Mouse (Mus musculus) neural tube, embryonic 14.5 days (tissue): Measurements from ENCODE around the gene Pdzd2. TPM values are rescaled to one million over a fixed set of nuclear protein-coding genes. Genes with fewer than 3 reads are reported as not detected.

Experiments
- ATAC-seq: fragments of 200-750 bp; cut with Nextera tagmentation; 2 replicates; pipeline ENCODE4 v1.8.0; 2017; ENCODE audit warnings: low read depth, mild to moderate bottlenecking, moderate TSS enrichment, moderate library complexity
- H3K27ac ChIP-seq: fragments of 300-500 bp; sonication (generic); 2 replicates; pipeline ENCODE4 v1.5.1; 2014; ENCODE audit warnings: low read depth, mild to moderate bottlenecking, control low read depth, low read length, moderate library complexity, mixed read lengths
- H3K27me3 ChIP-seq: fragments of 300-500 bp; sonication (generic); 2 replicates; pipeline ENCODE4 v1.6.1; 2014; ENCODE audit warnings: low read length; ENCODE audit not compliant: control insufficient read depth, insufficient read depth
- H3K36me3 ChIP-seq: fragments of 300-500 bp; sonication (generic); 2 replicates; pipeline ENCODE4 v1.6.1; 2014; ENCODE audit warnings: low read length, mixed read lengths; ENCODE audit not compliant: control insufficient read depth, insufficient read depth
- H3K4me1 ChIP-seq: fragments of 300-500 bp; sonication (generic); 2 replicates; pipeline ENCODE4 v1.6.1; 2014; ENCODE audit warnings: low read length; ENCODE audit not compliant: control insufficient read depth, insufficient read depth
- H3K4me2 ChIP-seq: fragments of 300-500 bp; sonication (generic); 2 replicates; pipeline ENCODE4 v1.6.1; 2014; ENCODE audit warnings: mild to moderate bottlenecking, low read depth, low read length, control low read depth
- H3K4me3 ChIP-seq: fragments of 300-500 bp; sonication (generic); 2 replicates; pipeline ENCODE4 v1.5.1; 2014; ENCODE audit warnings: low read depth, low read length, control low read depth, mixed read lengths
- H3K9ac ChIP-seq: fragments of 300-500 bp; sonication (generic); replicated peaks from 2 replicates; pipeline ENCODE4 v1.6.1; 2014; ENCODE audit warnings: low read depth, mild to moderate bottlenecking, control low read depth, low read length, mixed read lengths
- H3K9me3 ChIP-seq: fragments of 300-500 bp; sonication (generic); 2 replicates; pipeline ENCODE4 v1.6.1; 2016; ENCODE audit warnings: low read length; ENCODE audit not compliant: control insufficient read depth
- WGBS: fragments of 180-500 bp; shearing (Covaris S2); extraction: QIAGEN DNeasy Blood & Tissue Kit; methylation state at CpG from one replicate; pipeline ENCODE4 v1.1.7; 2014; 5-methylcytosine and 5-hydroxymethylcytosine counted together
- polyA plus RNA-seq: library from polyadenylated mRNA; unstranded; fragments of >200 nt; fragmentation: Nextera tagmentation; extraction: Ambion mirVana; gene quantifications from 2 replicates; pipeline ENCODE4 v1.2.1, GENCODE M21; 2014

The Pdzd2 gene
- polyA plus RNA-seq, 1 experiment from 2014 or later: 16.6 TPM

DNA sequence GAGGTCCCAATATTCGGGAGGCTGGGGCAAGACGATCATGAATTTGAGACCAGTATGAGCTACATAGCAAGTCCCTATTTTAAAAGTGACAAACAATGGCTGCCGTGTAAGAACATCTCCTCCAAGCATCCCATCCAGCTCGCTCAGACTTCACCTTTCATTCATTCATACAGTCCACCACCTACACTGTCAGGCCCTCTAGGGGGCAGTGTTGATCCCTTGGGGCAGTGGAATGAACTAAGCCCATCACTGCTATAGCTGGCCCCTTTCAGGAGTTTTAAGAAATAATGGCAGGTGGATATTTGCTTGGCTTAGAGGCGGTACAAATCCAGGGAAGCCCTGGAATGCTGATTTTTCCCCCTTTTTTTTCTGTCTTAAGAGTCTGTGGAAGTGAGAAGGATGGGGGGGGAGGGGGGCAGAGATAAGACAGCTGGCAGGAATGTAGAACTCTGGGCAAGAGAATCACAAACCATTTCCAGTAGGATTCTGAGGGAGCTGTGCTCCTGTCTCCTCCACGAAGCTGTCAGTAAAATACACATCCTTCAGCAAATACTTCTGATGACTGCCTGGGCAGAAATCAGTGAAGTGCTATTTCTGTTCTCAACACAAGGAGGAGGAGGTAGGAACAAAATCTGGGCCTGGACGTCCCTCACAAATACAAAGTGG lies 49.9 kb downstream of the Pdzd2 start:
- WGBS: 88% methylated on average over 7 of the region's 7 CpGs
- H3K4me1 ChIP-seq: no peaks in the 10 kb centered on the region
- H3K36me3 ChIP-seq: no peaks in the 10 kb centered on the region
- no peak overlapping the region for H3K27ac ChIP-seq
- H3K27me3 ChIP-seq: no peaks in the 10 kb centered on the region
- ATAC-seq: no peak
- no peak overlapping the region for H3K4me3 ChIP-seq
- H3K9ac ChIP-seq: no peak overlapping the region
- H3K4me2 ChIP-seq: no peak overlapping the region
- no peaks in the 10 kb centered on the region for H3K9me3 ChIP-seq

DNA sequence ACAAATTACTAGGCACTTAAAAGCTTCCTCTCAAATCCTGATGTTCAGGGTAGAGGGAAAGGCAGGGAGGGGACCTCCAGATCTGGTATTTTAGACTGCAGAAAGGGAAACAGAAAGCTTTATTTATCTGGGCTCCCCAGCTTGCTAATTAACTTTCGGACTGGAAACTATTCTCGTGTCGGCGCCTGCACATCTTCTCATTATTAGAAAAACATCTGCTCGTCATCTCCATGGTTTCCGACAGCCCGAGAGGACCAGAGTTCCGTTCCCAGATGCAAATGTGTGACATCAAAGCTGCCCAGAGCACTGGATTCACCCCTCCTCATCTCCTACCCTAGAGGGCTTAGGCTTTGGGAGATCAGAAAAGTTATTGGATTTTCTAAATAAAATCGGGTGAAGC lies 57.2 kb downstream of the Pdzd2 start:
- Histone ChIP-seq H3K9me3 (no peaks in the 10 kb centered on the region), H3K27ac (no peak overlapping the region)
- 56% methylated on average over 9 of the region's 9 CpGs for WGBS

DNA sequence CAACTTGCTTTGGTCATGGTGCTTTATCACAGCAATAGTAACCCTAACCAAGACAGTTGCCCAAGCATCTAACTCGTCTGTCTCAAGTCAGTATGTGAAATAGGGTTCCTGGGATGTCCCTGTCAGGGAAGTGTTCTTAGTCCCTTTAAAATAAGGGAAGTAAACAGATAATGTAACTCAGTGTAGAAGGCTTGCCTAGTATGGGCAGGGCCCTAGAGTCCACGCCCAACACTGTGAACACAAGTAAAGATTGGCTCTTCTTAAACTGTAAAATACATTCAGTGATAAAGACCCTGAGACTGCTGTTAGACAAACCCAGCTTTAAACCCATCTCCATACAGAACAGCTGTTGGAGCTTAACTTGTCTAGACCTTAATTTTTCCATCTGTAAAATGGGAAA lies 57.8 kb downstream of the Pdzd2 start:
- WGBS: 94% methylated on average over 2 of the region's 2 CpGs
- Histone ChIP-seq H3K4me2 (no peak overlapping the region), H3K9me3 (no peaks in the 10 kb centered on the region), H3K27ac (no peak overlapping the region), H3K4me1 (no peaks in the 10 kb centered on the region), H3K36me3 (no peaks in the 10 kb centered on the region), H3K9ac (no peak overlapping the region), H3K27me3 (no peaks in the 10 kb centered on the region), H3K4me3 (no peak overlapping the region)
- no peak for ATAC-seq

More for the DNA sequence above, 57.2 kb downstream of the Pdzd2 start:
- ATAC-seq: no peak
- no peaks in the 10 kb centered on the region for H3K36me3 ChIP-seq
- no peak overlapping the region for H3K4me3 ChIP-seq
- H3K4me2 ChIP-seq: no peak overlapping the region
- H3K27me3 ChIP-seq: no peaks in the 10 kb centered on the region
- no peak overlapping the region for H3K9ac ChIP-seq
- H3K4me1 ChIP-seq: no peaks in the 10 kb centered on the region

DNA sequence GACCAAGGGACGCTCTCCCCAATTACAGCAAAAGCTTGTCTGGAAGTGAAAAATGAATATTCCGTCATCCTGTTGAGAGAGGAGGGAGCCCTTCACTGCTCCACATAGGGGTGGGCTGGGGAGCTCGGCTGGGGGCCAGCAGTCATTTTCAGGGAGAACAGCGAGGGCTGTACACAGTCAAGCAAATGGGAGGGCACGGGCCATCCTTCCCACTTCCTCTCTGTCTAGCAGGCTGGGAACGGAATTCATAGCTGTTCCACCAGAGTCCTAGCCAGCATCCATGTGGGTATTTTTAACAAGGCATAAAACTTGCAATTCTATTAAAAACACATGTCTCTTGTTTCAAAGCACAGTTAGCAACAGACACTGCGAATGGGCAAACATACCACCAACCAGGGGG lies 59.0 kb downstream of the Pdzd2 start:
- no peak overlapping the region for H3K27ac ChIP-seq
- H3K9ac ChIP-seq: no peak overlapping the region
- no peaks in the 10 kb centered on the region for H3K9me3 ChIP-seq
- no peaks in the 10 kb centered on the region for H3K36me3 ChIP-seq
- ATAC-seq: no peak
- 61% methylated on average over 7 of the region's 7 CpGs for WGBS
- H3K27me3 ChIP-seq: no peaks in the 10 kb centered on the region
- no peak overlapping the region for H3K4me3 ChIP-seq
- H3K4me2 ChIP-seq: no peak overlapping the region
- H3K4me1 ChIP-seq: no peaks in the 10 kb centered on the region

DNA sequence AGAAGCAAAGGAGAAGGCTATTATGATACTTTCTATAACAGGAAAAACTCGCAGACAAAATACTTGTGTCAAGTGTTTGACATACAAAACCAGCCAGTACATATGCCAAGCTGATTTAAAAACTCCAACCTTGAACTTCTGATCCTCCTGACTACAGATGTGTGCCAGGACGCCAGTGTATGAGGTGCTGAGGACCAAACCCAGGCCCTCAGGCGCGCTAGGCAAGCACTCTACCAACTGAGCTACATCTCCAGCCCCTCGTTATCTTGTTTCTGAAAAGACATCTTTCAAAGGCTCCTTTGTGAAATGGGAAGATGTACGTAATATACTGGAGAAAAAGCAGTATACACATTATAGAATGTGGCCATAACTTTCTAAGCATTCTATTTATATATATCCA lies 59.7 kb downstream of the Pdzd2 start:
- WGBS: 82% methylated on average over 6 of the region's 6 CpGs
- no peaks in the 10 kb centered on the region for H3K36me3 ChIP-seq

DNA sequence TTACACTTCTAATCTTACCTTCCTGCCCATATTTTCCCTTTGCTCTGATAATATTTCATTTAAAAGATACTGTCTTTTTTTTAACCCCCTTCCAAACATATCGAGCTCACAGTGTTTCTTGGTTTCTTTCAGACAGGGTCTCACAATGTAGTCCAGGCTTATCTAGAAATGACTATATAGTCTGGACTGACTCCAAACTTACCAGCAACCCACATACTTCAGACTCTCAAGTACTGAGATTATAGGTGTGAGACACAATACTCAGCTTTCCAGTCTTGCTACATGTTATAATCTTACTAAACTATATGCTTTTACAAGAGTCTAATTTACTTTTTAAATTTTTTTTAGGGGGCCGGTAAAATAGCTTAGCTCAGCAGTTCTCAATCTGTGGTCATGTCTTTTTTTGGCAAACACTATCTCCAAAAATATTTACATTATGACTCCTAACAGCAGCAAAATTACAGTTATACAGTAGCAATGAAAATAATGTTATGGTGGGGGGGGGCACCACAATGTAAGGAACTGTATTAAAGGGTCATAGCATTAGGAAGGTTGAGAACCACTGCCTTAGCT lies 61.1 kb downstream of the Pdzd2 start:
- H3K4me2 ChIP-seq: no peak overlapping the region
- no peak overlapping the region for H3K9ac ChIP-seq
- no peak for ATAC-seq
- no peak overlapping the region for H3K27ac ChIP-seq
- WGBS: 83% methylated on average over 2 of the region's 2 CpGs
- no peaks in the 10 kb centered on the region for H3K9me3 ChIP-seq
- H3K27me3 ChIP-seq: no peaks in the 10 kb centered on the region
- no peaks in the 10 kb centered on the region for H3K4me1 ChIP-seq
- no peaks in the 10 kb centered on the region for H3K36me3 ChIP-seq
- no peak overlapping the region for H3K4me3 ChIP-seq

More for the DNA sequence above, 59.7 kb downstream of the Pdzd2 start:
- H3K27me3 ChIP-seq: no peaks in the 10 kb centered on the region
- no peaks in the 10 kb centered on the region for H3K4me1 ChIP-seq
- H3K9ac ChIP-seq: no peak overlapping the region
- H3K27ac ChIP-seq: no peak overlapping the region
- no peak for ATAC-seq
- no peak overlapping the region for H3K4me2 ChIP-seq
- H3K4me3 ChIP-seq: no peak overlapping the region
- no peaks in the 10 kb centered on the region for H3K9me3 ChIP-seq

DNA sequence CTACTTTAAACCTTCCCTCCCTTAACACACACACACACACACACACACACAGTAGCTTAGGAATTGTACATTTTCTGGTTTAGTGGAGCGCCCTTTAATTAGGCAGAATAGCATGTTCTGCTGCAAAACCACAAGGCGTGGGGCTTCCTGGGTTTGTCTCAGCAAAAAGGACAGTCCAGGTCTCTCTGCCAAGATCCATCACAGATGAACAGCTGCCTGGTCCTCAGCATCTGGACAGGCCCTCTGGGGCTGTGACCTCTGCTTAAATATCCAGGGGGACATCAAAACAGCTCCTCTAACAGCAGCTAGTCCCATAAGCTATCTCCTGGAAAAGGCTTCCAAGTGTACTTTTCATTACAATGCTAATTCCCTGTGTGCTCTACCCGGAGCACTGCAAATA lies 64.4 kb downstream of the Pdzd2 start:
- no peak overlapping the region for H3K4me2 ChIP-seq
- ATAC-seq: no peak
- H3K36me3 ChIP-seq: no peaks in the 10 kb centered on the region
- H3K9ac ChIP-seq: no peak overlapping the region
- H3K27me3 ChIP-seq: no peaks in the 10 kb centered on the region
- WGBS: 73% methylated on average over 3 of the region's 3 CpGs
- H3K9me3 ChIP-seq: no peaks in the 10 kb centered on the region
- no peaks in the 10 kb centered on the region for H3K4me1 ChIP-seq
- H3K27ac ChIP-seq: no peak overlapping the region
- no peak overlapping the region for H3K4me3 ChIP-seq

DNA sequence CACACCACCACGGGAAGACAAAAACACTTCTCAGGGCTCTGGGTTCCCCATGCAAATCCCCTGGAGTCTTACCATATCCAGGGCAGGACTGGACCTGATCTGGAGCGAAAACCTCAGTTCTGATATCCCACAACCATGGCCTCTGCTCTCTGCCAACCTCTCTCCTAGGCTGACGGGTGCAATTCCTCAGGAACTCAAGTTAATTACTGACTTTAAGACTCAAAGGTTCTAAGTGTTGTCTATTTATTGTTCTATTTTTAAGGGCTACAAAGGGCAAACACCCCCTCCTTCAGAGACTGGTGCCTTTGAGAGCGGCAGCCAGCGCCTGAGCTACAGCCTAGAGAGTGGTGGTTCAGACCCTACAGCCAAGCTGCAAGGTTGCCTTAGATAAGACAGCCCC lies 65.7 kb downstream of the Pdzd2 start:
- WGBS: 76% methylated on average over 5 of the region's 5 CpGs
- no peak for ATAC-seq

DNA sequence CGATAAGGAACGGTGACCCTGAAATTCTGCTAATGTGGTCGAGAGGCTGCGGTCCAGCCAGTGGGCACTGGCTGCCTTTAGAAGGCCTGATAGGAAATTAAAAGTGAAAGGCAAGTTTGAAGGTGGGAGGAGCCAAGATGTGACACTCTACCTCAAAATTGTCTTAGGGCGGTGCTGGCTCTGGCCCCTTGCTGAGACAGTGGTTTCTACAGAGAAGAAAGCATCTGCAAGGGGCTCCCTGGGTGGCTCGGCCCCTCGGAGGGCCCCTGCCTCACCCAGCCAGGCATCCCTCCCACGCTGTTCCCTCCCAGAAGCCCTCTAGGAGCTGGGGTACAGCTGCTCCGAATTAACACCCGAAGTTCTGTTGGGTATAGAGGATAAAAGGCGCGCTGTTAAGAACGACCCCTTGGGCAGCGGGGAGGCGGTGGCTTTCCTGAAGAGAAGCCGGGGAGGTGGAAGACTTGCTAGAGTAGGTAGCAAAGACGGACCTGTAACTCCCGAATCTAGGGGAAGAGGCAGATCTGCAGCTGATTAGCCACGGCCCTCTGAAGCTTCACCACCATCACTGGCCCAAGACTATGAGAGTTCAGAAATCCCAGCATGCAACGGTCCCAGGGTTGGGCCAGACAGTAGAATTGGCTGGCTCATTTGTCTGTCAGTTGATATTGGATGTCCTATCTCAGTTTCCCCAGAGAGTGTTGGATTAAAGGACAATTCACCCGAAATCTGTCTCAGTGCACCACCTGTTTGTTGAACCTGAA lies 71.8 kb downstream of the Pdzd2 start:
- Histone ChIP-seq H3K27ac (no peak overlapping the region), H3K36me3 (no peaks in the 10 kb centered on the region), H3K4me3 (no peak overlapping the region), H3K27me3 (no peaks in the 10 kb centered on the region), H3K4me2 (no peak overlapping the region), H3K4me1 (no peaks in the 10 kb centered on the region), H3K9ac (no peak overlapping the region), H3K9me3 (no peaks in the 10 kb centered on the region)
- ATAC-seq: no peak
- 47% methylated on average over 21 of the region's 21 CpGs for WGBS

More for the DNA sequence above, 65.7 kb downstream of the Pdzd2 start:
- no peaks in the 10 kb centered on the region for H3K27me3 ChIP-seq
- H3K4me2 ChIP-seq: no peak overlapping the region
- no peaks in the 10 kb centered on the region for H3K36me3 ChIP-seq
- H3K4me3 ChIP-seq: no peak overlapping the region
- H3K9me3 ChIP-seq: no peaks in the 10 kb centered on the region
- H3K4me1 ChIP-seq: no peaks in the 10 kb centered on the region
- H3K9ac ChIP-seq: no peak overlapping the region
- H3K27ac ChIP-seq: no peak overlapping the region
